Mouse (Mus musculus) urinary bladder, postnatal 36 days (tissue): ENCODE data around the gene Ppp2r5b.

Experiments
- DNase-seq, 2 experiments: peaks; one replicate each; pipeline ENCODE4 v3.0.0; 2022; ENCODE audit warnings: low spot score in 2 of 2, mixed read lengths in 1 of 2

Ppp2r5b gene

DNA sequence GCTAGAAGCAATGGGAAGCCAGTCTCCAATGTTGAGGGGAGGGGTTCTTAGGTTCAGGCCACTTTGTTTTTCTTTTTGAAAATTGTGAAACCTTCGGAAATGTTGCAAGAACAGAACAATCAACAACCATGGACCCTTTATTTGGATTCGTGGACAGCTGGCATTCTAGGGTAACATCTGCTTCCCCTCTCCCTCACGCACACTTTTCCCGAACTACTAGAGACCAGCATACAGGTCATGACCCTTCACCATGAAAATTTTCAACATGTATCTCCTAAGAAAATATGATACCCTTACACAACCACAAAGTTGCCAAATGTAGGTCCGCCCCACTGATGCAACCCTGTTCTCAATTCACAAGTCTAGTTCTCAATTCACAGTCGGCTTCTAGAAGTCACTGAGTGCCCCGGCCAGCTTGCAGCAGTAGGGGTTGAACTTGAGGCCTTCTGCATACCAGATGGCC, 33.0 kb upstream of the Ppp2r5b start:
- DNase-seq = no peak

DNA sequence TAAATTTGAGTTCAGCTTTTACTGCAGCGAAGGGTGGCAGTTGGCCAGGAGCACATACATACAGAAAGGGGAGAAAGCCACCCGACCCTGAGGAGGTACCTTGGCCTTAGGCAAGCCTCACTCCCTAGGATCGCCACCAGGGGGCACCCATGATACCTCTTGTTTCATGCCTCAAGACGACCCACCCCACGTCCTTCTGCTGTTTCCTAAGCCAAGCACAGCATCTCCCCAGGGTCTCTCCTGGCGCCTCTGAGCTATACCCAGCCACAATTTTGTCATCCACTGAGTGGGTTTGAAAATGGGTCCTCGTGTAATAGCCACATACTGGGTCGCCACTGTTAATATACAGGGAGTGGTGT, 32.5 kb upstream of the Ppp2r5b start:
- DNase-seq = peak; percentile 78 to 87

DNA sequence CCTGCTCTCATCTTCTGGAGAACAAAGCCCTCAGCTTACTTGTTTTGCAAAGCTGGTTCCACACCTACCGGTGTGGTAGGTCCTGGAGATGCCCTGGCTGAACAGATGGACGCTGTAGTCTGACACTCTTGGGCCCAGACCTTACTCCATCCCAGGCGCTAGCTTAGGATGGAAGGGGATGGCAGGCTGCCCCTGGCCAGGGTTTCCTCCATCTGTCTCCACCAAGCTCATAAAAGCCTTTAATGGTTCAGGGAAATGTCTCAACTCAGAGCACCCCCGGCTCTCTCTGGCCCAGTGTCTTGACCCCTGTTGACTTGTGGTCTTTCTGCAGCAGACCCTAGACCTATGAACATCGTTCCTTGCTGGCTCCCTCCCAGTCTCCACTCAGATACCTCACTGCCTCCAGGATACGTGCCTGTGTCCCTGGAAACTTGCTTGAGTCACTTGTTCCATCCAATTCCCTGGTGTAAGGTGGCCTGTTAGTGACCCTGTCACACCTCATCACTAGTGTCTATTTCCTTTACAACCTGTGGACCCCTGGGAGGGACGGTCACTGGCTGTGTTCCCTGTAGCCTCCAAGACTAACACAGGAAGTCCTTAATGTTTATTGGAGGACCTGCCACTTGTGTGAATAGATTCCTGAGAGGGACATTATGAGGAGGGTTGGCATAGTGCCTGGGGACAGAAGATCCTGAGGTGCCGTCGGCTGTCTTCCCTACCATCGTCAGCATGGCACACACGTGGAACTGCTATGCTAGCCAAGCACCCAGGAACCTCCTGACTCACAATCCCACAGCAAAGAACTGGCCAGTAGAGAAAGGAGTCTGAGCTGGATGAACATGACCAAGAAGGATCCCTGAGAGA, 31.9 kb upstream of the Ppp2r5b start:
- no peak for DNase-seq

DNA sequence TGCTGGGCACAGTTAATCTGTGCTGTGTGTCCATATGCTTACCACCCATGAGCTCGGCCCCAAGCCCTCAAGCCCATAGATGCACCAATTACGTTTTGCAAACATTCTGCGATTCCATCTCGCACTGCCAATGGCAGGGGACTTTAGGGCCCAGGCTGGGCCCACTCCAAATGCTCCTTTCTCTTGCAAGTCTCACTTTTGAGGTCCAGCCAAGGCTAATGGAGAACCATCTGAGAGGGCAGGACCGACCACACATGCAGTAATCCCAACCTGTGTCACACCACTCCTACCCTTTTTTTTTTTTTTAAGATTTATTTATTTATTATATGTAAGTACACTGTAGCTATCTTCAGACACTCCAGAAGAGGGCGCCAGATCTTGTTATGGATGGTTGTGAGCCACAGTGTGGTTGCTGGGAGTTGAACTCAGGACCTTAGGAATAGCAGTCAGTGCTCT, 30.1 kb upstream of the Ppp2r5b start:
- no peak for DNase-seq

DNA sequence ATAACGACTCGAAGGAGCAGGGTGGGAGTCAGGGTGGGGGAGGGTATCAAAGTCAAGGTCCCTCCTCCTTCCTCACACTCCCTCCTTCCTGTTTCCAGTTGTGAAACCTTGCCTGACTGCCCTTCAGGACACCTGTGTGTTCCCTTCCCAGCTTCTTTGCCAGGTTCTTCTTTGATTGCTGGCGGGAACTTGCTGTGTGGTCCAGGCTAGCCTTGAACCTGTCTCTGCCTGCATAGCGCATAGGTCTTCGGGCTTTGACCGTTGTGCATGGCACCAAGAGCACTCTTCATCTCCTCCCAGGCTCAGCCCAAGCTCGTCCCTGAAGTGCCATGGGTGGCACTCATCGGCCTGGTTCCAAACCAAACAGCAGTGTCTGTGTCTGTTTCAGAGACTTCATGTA, 29.3 kb upstream of the Ppp2r5b start:
- no peak for DNase-seq

DNA sequence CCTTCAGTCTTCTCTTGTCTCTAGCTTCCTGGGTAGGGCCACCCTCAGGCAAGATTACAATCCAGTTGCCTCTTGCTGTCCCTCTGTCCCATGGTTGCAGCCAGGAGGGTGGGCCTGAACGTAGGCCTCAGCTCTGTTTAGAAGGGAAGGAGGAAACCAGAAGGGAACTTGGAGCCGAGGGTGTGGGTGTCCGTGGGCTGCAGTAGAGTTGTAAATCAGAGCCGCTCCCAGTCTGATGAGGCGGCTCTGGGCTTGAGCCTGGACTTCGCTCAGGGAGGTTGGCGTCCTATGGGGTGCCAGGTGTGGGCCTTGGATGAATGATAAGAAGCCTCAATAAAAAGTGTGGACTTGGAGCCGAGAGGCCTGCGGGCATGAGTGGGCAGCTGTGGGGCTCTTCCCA, 28.5 kb upstream of the Ppp2r5b start:
- DNase-seq = no peak

DNA sequence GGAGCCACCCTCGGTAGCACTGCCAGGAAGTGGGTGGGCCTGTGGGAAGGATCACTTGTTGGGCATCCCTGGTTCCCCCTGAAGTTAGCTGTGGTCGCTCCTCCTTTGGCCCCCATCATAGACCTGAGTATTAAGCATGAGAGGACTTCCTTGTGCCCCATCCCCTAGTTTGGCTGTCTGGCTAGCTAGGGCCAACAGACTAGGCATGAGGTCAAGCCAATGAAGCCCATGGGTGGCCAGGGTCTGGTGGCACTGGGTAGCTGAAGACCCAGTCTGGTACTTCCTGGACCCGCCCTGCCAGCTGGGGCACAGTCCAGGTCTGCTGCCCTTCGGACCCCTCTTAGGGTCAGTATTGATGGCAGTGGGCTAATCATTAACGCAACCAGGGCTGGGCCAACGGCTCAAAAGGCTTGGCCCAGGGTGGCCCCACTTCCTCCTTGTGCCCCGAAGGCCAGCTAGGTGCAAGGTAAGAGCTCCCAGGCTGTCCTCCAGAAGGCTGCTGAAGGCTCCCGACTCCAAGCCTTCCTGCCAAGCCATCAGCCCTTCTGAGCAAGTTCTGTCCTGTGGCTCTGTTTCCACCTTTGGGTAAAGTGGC, 27.3 kb upstream of the Ppp2r5b start:
- DNase-seq = no peak

DNA sequence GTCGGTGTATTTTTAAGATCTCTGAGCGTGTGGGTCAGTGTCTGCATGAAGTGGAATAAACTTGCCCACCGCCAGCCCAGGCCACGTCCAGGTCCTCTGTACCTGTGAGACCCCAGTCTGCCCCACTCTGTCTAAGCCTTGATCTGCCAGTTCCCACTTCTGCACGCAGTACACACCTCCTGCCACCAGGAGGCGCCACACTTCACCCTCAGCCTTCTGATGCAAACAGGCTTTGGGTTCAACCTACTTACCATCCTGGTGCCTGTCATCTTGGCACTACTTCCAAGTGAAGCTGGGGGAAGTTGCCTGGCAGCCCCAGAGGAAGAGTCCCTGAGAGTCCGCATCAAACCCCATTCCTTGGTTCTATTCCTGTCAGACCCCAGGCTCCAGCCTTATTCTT, 26.6 kb upstream of the Ppp2r5b start:
- DNase-seq = peak; percentile 42 to 67

DNA sequence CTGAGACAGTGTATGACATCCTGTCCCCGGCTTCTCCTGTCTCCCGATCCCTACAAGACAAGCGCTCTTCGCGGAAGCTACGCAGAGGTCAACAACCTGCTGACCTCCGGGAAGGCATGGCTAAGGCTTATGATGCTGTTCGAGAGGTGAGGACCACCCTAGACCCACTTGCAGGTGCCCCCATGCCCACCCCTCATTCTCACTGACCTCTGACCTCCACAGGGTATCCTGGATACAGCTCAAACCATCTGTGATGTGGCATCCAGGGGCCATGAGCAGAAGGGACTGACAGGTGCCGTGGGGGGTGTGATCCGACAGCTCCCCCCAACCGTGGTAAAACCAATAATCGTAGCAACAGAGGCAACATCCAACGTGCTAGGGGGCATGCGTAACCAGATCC, 25.7 kb upstream of the Ppp2r5b start:
- DNase-seq = no peak

DNA sequence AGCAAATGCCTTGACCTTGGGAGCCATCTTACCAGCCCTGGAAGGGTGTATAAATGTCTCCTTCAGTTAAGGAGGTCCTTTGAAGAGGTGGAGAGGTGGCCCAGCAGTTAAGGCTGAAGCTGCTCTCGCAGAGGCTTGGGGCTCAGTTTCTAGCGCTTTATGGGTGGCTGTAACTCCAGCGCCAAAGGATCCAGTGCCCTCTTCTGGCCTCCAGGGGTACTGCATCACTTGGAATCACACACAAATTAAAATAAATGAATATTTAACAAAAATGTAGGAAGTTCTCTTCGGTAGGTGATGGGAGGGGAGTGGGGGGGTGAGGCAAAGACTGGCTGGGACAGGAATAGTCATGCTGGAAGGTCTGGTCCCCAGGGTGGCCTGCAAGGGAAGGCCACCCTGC, 25.3 kb upstream of the Ppp2r5b start:
- no peak for DNase-seq

DNA sequence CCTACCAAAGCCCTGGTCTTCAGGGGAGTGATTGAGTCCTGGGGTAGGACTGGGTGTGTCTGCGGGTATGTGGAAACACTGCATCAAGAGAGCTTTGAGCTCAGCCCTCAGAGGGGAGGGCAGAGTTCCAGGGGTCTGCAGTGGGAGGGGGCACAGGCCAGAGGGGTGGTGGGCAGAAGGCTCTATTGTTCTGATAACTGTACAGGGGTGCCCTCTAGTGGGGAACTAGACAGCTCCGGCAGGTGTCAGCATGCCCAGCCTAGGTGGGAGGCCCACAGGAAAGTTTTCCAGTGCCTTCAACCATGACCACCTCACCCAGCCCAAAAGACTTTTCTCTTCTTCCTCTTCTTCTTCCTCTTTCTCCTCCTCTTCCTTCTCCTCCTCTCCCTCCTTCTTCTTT, 24.8 kb upstream of the Ppp2r5b start:
- DNase-seq = no peak

DNA sequence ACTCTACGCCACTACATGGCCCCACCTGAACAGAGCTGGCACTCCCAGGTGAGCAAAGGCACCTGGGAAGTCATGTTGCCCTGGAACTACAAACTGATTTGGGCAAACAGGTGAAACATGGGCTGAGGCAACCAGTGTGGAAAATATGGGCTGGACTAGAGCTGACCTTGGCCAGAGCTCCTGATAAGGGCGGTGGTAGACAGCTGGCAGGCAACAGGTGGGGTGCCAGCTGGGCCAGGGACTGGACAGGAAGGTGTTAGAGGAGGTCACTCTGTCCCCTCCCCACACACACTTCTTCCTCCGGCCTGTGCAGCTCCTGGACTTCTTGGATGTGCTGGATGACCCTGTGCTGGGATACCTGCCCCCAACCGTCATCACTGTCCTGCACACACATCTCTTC, 17.3 kb upstream of the Ppp2r5b start:
- DNase-seq = no peak

DNA sequence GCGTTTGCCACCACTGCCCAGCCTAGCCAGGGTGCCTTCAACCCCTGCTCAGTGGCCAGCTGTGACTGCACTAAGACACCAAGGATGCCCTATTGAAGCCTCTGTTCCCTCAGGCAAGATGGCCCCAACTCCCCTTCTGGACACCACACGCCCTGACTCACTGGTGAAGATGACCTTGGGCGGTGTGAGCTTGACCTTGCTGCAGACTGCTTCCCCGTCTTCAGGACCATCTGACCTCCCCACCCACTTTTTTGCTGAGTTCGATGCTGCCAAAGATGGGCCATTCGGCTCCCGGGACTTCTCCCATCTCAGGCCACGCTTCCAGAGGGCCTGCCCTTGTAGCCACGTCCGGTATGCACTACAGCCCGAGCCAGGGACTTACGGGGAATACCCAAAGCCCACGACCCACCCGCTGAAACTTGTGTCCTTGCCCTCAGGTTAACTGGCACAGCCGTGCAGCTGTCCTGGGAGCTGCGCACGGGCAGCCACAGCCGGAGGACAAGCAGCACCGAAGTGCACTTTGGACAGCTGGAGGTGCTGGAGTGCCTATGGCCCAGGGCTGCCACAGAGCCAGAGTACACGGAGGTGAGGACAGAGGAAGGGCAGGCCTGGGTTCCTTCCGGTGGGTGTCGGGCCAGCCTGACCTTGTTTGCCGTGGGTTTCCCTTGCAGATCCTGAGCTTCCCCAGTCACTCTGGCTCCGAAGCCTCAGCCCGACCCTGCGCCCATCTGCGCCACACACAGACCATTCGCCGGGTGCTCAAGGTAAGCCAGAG, 12.0 kb upstream of the Ppp2r5b start:
- no peak for DNase-seq

DNA sequence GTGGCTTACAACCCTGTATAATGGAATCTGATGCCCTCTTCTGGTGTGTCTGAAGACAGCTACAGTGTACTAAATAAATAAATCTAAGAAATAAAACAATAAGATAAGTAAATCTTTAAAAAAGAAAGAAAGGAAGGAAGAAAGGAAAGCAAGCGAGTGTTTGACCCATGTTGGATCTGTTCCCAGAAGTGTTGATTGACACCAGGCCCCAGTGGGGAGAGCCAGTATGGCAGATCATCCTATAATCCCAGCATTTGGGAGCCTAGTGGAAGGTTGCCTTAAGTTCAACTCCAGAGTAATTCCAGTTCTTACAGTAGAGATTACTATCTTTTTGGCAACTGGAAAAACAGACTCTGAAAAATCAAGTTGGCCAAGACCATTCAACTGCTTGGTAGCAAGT, 10.1 kb upstream of the Ppp2r5b start:
- no peak for DNase-seq

DNA sequence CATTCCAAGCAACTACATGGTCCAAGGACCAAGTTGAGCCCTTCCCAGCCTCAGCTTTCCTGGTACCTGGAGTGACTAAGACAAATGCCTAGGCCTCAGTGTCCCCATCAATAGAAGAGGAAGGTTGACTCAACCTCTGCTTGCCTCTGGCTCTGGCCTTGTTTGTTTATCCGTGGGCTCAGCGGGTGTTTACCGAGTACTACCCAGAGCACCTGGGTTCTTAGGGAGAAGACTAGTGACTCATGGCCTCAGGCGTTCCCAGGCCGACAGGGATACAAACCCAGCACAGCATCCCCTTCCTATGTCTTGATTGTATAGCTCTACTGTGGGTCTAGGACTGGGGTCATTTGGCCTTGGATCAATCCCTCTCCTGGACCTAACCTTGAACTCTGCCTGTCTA, 7.6 kb upstream of the Ppp2r5b start:
- no peak for DNase-seq

DNA sequence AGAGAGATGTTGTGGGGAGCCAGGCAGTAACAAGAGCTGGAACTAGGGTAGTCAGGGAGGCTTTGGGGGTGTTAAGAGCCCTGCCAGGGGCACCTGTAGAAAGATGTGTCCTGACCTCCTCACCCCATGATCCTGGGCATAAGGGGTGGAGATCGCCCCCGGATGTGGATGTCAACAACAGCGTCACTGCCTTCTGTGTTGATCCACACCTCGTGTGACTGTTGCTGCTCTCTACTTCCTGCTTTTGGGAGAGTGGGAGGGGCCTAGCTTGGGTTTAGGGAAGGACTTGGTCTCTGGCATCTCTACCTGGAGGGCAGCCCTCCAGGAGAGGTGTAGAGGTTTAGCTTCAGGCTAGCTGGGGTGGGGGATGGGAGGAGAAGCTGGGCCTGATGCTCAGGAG, 6.6 kb upstream of the Ppp2r5b start:
- DNase-seq = peak; percentile 34 to 60

DNA sequence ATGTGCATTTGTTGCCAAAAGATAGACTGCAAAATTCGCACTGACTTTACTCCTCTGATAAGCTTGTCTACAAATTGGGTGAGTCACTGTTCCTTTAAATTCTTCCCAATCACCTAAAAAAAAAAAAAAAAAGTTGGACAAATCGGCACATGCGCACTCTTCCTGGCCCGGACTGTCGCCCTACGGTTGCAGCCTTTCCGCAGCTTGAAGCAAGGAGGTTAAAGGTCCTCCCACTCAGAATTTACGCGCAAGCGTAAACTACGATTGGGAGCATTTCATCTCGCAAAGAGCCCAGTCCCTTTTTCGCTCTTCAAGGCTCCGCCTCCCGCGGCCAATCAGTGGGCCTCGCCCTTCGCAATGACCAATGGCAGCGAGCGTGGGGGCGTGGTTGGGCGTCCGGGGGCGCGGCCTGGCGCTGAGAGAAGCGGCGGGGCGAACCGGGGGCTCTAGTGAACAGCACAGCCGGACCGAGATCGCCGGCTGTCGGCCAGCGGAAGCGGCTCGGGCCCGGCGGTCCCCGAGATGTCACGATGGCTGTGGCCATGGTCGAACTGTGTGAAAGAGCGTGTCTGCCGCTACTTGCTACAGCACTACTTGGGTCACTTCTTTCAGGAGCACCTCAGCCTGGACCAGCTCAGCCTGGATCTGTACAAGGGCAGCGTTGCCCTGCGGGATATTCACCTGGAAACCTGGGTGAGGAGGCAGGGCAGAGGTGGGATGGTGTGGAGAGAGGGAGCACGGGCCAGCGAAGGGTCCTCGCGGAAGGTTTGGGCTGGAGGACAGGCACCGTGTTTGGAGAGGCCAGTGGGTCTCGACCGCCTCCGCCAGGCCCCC, 5.8 kb upstream of the Ppp2r5b start, which contains the start of gene Atg2a:
Gene Atg2a, plus strand, starts transcription at position 395 of the 834 bp plus-strand sequence.
- DNase-seq = peak; percentile 95 to 98

DNA sequence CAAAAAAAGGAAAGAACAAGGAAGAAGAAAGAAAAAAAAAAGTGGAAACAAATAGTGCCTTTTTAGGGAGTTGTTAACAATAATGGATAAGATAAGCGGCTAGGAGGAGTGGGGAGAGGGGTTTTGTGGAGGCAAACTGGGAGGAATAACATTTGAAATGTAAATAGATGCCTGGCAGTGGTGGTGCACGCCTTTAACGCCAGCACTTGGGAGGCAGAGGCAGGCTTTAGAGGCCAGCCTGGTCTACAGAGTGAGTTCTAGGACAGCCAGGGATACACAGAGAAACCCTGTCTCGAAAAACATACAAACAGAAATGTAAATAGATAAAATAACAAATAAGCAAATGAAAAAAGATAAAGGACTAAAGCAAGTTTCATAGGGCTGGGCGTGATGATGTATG, 5.1 kb upstream of the Ppp2r5b start:
- no peak for DNase-seq

DNA sequence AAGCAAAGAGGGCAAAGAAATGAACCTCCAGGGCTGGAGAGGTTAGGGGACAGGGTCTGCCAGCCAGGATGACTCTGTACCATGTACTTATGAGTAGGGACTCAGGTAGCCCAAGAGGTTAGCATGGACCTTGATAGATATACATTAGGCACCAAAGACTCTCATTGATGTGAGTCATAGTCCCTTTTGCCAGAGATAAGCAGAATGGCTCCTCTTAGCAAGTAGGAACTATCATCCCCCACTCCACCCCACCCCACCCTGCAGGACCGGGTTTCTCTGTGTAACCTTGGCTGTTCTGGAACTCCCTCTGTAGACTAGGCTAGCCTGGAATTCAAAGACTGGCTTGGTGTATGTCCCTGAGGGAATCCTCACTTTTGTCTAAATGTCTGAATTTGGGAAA, 4.5 kb upstream of the Ppp2r5b start:
- no peak for DNase-seq

DNA sequence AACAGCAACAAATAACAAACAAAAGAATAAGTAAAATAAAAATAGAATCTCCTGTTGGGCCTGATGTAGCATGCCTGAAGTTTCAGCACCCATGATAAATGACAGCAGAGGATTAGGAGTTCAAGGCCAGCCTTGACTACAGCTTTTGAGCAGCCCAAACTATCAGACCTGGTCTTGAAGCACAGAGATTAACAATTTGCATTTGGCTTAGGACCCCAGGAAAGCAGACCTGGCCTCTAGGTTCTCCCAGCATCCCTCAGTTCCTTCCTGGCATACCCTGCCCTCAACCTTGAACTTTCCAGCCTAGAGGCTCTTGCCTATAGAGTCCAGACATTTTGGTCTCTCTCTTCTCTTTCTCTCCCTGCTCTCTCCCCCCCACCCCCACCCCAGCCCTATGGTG, 3.1 kb upstream of the Ppp2r5b start:
- no peak for DNase-seq

DNA sequence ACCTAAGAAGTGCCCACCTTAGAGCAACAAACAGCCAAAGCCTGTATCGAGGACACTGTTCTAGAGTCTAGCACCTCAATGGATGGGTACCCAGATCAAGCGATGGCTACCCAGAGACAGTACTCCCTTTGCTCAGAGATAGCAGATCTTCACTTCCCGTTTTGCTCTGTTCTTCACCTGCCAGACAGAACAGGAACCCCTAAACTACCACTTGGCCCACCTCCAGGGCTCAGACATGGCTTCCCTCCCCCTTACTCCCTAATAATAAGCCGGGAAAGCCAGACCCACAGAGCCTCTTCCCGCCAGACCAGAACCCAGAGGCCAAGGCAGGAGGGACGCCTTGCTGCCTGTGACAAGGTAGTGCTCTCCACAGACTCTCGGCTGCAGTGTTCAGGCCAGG, 1.2 kb upstream of the Ppp2r5b start:
- no peak for DNase-seq

DNA sequence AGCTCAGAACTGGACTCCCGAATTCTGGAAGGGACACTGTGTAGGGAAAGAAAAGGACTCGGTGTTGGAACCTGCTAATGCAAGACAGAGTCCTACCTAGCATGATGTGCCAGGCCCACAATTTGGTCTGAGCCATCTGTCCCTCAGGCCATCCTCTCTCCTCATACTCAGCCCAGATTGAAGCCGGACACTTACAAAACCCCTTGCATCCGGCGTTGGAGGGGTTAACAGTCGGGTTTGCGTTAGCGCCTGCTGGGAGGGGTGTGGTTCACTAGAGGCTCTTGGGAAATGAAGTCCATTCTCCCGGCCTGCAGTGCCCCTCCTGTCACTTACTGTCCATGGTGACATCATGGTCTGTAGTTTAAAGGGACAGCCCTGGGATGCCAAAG, 375 bp upstream of the Ppp2r5b start:
- peak; percentile 82 to 88 for DNase-seq
